Mouse (Mus musculus): ENCODE results near the gene Ddx24. TPM values are rescaled to one million over a fixed set of nuclear protein-coding genes. Genes with fewer than 3 reads are reported as not detected.

The Ddx24 gene
- 224 to 256 TPM (median 230 TPM) in 4 replicates for total RNA-seq (2023; ENCODE audit: inconsistent age)

DNA sequence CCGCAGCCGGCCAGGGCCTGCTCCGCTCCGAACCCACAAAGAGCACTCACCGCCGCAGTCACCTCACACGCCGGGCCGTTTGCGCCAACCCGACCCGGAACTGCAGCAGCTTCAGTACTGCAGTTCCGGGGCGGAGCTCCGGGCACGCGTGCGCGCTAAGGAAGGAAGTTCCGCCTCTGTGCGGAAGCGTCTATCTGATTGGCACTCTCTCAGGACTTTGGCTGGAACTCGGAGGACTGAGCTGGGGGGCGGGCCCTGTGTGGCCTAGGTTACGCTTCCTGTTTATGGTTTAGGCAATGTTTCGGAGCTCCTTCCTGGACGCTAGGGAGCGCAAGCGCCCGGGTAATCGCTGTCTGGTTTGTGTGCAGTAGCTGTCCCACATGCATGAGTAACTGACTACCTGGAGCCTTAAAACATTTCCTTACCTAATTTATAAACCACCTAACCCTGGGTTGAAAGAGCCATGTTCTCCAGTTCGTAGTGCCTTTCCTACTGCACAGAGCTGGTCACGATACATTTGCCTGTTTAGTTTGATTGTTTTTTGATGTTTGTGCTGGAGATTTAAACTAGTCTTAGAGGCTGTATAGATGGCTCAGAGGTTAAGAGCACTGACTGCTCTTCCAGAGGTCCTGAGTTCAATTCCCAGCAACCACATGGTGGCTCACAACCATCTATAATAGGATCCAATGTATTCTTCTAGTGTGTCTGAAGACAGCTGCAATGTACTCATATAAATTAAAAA lies at the start of gene Ddx24:
TSS of gene Ddx24 (minus strand) at position 102 of the 742 bp plus-strand sequence.

DNA sequence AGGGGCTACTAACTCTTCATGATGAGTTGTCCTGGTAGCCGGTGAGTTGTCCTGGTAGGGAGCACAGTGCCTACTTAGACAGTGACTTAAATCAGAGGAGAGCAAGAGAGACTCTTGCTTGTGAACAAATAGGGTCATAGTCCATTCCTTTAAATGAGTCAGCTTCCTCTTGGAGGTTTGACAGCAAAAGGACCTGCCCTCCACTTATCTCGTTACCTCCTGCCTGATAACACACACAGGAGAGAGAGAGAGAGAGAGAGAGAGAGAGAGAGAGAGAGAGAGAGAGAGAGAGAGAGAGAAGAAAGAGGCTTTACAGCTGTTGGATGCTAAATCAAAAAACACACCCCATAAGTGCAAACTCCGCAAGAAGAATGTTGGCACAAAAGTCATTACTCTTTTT lies 31.5 kb upstream of the Ddx24 start, which contains the start of gene Ifi27l2b:
TSS of gene Ifi27l2b (minus strand) at position 84 of the 400 bp plus-strand sequence.

DNA sequence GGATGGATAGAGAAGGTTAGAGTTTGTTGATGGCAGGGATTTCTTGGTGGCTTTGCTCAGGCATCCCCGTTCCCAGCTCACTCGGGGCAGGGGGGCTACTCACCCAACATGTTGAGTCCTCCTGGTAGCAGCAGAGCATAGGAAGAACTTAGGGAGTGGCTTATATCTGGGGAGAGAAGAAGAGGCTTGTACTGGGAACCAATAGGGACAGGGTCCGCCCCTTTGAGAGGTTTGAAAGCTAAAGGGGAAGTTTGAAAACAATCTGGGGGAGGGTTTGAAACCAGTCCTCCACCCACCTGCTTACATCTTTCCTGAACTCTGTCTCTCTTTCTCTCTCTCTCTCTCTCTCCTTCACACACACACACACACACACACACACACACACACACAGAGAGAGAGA lies 17.9 kb upstream of the Ddx24 start, which contains the start of gene Ifi27l2a:
TSS of gene Ifi27l2a (minus strand) at position 157 of the 400 bp plus-strand sequence.

DNA sequence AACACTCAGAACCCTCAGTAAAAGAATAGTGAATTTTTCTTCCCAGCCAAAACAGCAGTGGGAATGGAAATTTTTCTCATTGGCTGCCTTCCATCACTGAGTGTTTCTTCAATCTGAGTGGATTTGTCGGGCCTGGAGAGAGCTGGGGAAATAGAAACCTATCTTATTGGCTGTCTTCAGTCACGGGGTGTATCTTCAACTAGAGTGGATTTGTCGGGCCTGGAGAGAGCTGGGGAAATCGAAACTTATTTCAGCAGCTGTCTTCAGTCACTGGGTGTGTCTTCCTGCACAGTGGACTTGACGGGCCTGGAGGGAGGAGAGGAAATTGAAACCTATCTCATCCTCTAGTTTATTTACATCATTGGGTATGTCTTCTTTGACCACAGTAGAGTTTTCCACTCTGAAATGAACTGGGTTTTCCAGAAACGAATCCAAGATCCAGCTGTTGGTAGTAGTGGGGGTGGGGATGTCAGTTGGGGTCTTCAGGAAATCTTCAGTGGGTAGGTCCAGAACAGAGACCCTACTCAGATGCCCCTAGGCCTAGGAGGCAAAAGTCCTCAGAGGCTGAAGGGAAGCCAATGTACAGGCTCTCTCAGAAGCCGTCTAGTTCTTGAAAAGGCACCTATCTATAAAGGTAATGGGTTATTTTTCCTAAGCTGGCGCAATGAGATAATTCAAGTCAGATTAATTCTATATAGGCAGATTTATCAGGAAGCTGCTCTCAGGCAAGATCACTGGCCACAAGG lies 8.5 kb upstream of the Ddx24 start, which contains the start of gene Ifi27:
TSS of gene Ifi27 (plus strand) at position 226 of the 746 bp plus-strand sequence.

DNA sequence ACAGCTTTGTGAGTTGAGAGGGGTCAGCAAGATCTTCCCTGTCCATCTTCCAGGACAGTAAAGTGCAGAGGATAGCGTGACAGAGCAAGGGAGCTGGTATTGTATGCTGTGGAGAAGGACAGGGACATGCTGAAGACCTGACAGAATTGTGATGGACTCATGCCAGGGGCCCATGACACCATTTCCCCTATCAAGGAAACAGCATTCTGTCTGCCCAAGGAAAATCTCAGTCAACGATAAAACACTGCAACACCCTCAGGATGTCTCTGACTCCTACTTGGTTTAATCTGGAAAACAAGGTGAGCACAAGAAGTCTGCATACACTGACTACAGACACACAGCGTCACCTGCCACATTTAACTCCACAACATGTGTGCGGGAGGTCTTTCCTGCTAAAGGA lies 17.9 kb downstream of the Ddx24 start, which contains the start of gene 9330161L09Rik:
TSS of gene 9330161L09Rik (minus strand) at position 101 of the 400 bp plus-strand sequence.

DNA sequence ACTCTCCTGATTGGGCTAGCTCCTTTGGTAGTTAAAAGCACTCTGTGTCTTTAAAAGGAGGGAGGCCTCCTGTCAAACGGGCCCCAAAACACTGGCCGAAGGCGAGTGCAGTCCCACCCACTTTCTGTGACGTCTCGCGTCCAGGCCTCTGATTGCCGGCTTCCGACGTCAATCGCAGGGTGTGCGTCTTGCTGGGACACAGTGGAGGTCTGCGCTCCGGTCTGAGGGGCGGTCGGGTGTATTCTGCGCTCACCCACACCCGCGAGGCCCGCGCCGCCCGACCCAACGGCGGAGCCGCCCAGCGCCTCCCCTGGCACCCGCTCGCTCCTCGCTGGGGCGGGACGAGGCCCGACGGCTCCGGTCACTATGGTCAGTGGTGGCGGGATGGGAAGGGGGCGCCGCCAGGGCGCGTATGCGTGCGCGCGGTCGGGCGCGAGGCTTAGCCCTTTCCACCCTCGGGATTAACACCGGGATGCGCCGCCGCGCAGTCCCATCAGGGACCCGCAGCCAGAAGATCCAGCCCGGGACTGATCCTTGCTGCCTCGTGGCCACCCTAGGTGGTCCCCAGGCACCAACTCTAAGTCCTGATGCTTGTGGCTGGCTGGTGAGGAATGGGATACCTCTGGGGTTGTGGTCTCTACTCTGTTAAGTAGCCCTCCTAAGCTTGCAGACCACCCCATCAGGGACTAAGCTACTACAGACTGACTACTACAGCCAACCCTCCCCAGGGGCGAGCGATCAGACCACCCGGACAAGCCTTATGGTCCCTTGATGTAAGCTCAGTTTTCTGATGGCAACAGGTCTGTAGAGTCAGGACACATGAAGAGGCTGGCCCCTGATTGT lies 36.9 kb downstream of the Ddx24 start, which contains the start of gene Otub2:
TSS of gene Otub2 (plus strand) at position 178 of the 843 bp plus-strand sequence.

Other genes with a start within 250 kb of the Ddx24 start
- gene Prima1, start 183.7 kb downstream of the Ddx24 start, total RNA-seq (2023; ENCODE audit: inconsistent age) = not detected in 4 replicates
- not detected in 4 replicates for gene Fam181a, start 114.9 kb downstream of the Ddx24 start, total RNA-seq (2023; ENCODE audit: inconsistent age)
- gene Asb2, start 69.8 kb downstream of the Ddx24 start, total RNA-seq (2023; ENCODE audit: inconsistent age) = 21.5 to 27.4 TPM (median 24.2 TPM) in 4 replicates
- gene Otub2, start 37.1 kb downstream of the Ddx24 start, total RNA-seq (2023; ENCODE audit: inconsistent age) = 5.0 to 6.9 TPM (median 5.7 TPM) in 4 replicates
- 9.6 to 11.3 TPM (median 10.4 TPM) in 4 replicates for gene 9330161L09Rik, start 18.0 kb downstream of the Ddx24 start, total RNA-seq (2023; ENCODE audit: inconsistent age)
- 87.5 to 131 TPM (median 117 TPM) in 4 replicates for gene Ifi27, start 8.4 kb upstream of the Ddx24 start, total RNA-seq (2023; ENCODE audit: inconsistent age)
- 158 to 357 TPM (median 229 TPM) in 4 replicates for gene Ifi27l2a, start 17.9 kb upstream of the Ddx24 start, total RNA-seq (2023; ENCODE audit: inconsistent age)
- not detected in 4 replicates for gene Ifi27l2b, start 31.4 kb upstream of the Ddx24 start, total RNA-seq (2023; ENCODE audit: inconsistent age)
- gene Ppp4r4, start 106.5 kb upstream of the Ddx24 start, total RNA-seq (2023; ENCODE audit: inconsistent age) = 0.12 to 0.16 TPM in 2 of 4 replicates, not detected in the others
- not detected in 4 replicates for gene Serpina10, start 205.6 kb upstream of the Ddx24 start, total RNA-seq (2023; ENCODE audit: inconsistent age)
- gene Serpina6, start 231.4 kb upstream of the Ddx24 start, total RNA-seq (2023; ENCODE audit: inconsistent age) = not detected in 4 replicates